Mouse (Mus musculus) leukemia stem cell, adult 10-12 weeks (primary cell): ENCODE data around the gene Tox2. TPM values are rescaled to one million over a fixed set of nuclear protein-coding genes. Genes with fewer than 3 reads are reported as not detected.

Source experiments
- polyA plus RNA-seq: library from polyadenylated mRNA; stranded (reverse); fragments of >175 nt; gene quantifications from 2 replicates; pipeline ENCODE4 v1.2.3, GENCODE M21; 2012; ENCODE audit warnings: low replicate concordance

The Tox2 gene
- polyA plus RNA-seq = 26.5 and 67.2 TPM in 2 replicates

GRCm38 (mm10) chr2:163202884-163203634, at the start of gene Tox2:
Tox2 (plus strand) TSS chr2:163203125.

Other genes starting within 250 kb of the Tox2 start
- not detected in 2 replicates for gene Sgk2, start 215.8 kb upstream of the Tox2 start, polyA plus RNA-seq
- gene Ift52, start 185.8 kb upstream of the Tox2 start, polyA plus RNA-seq = 1.1 and 4.6 TPM in 2 replicates
- 65.2 and 71.4 TPM in 2 replicates for gene Mybl2, start 148.4 kb upstream of the Tox2 start, polyA plus RNA-seq
- gene Gtsf1l, start 115.3 kb upstream of the Tox2 start, polyA plus RNA-seq = not detected in 2 replicates
- gene Jph2, start 194.9 kb downstream of the Tox2 start, polyA plus RNA-seq = not detected in 2 replicates
- 2.0 and 3.8 TPM in 2 replicates for gene Oser1, start 221.6 kb downstream of the Tox2 start, polyA plus RNA-seq
- gene Gdap1l1, start 235.4 kb downstream of the Tox2 start, polyA plus RNA-seq = 0.15 TPM in 1 of 2 replicates, not detected in the other